Mouse (Mus musculus): ENCODE measurements around the gene Pagr1b. TPM values are rescaled to one million over a fixed set of nuclear protein-coding genes. Genes with fewer than 3 reads are reported as not detected.

Gene Pagr1b
- polyA plus RNA-seq (2015; fragmentation: Nextera tagmentation; extraction: Ambion mirVana), result 0.60 and 1.2 TPM in 2 replicates

DNA sequence TGATC lies at the start of gene Pagr1b:
Gene Pagr1b (minus strand): TSS at position 4 of the 5 bp plus-strand sequence.
- no peak for DNase-seq (ENCODE audit: low spot score)

DNA sequence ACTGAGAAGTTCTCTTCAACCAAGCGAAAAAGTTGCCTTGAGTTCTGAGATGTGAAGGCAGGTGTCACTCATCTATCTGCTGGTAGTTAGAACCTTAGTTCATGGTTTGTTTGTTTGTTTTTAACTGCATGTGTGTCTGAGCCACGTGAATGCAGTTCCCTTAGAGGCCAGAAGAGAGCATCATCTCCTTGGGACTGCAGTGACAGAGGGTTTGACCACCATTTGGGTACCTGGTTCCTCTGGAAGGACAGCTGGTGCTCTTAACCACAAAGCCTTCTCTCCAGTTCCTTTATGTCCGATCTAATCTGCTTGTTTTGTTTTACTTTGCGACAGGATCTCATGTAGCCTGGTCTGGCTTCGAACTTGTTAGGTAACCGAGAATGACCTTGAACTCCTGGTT lies 49.3 kb upstream of the Pagr1b start:
- no peak for DNase-seq (ENCODE audit: low spot score)

DNA sequence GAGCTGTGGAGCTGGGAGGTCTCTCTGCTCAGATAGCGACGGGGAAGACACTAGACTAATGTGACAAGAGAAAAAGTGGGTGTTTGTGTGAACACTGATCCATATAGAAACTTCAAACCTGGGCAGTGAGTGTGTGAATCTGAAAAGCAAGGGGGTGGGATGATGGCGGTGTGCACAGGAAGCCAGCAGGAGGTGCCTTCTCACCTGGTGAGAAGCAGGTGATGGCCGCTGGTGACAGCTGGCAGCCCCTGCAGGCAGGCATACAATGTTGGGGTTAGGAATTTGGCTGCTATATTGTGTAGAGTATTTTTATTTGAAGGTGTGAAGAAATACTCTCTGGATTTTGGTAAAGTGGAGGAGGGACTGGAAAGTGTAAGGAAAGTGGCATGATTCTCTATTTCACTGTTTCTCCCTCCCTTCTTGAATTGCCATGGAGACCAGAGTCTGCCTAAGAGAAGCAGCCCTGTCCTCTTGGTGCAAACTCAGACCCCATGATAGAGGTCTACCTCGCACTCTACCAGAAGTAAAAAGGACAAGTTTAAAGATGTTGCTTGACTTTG lies 38.8 kb upstream of the Pagr1b start:
- DNase-seq (ENCODE audit: low spot score), result peak; percentile 15

DNA sequence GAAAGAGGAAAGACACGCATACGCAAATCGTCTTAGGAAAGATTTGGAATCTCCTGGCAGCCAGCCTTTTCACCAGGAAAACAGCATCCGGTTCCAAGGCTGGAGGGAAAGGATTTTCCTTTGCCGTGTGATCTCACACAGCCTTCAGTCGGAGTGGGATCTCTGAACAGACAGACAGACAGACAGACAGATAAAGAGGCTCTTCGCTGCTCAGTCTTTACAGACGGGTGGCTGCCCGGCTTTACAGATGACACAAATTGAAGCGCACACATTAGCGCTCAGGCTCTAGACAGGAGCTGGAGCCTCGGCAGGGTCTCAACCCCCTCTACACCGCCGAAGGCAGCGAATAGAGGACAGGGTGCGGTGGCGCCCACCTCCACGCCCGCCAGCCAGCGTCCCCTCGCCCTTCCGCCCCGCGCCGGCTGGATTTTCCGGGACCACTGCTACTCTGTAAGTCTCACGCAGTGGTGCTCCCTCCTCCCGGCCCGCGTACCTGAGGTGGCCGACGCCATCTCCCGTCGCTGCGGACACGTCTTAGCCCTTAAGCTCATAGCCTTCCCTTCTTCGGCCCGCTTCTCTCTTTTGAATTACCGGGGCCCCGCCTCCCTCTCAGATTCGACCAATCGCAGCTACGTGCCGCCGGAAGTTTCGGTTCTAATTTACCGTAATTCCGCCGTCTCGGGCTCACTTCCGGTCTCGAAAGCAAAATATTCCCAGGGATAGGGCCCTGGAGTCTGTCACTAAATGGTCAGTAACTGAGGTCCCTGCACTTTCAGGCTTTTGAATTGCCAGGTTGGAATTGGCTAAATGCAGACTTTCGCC lies 25.8 kb upstream of the Pagr1b start, which contains the start of gene Kif22:
Gene Kif22 (minus strand): TSS at position 621 of the 822 bp plus-strand sequence.
- peak; percentile 87 for DNase-seq (ENCODE audit: low spot score)

DNA sequence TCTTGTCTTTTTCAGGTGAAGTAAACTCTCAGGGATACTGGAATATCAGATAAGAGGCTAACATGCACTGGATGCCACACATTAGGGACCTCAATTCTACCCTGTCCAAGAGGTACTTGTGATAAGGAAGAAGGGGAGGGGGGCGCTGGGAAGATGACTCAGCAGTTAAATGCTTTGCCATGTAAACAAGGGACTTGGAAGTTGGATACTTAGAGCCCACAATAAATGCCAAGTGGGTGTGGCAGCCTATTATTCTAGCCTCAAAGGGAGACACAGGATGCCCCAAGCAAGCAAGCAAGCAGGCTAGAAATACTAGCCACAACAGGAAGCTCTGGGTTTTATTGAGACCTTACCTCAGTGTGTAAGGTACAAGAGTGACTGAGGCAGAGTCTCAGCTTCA lies 15.0 kb upstream of the Pagr1b start:
- no peak for DNase-seq (ENCODE audit: low spot score)

DNA sequence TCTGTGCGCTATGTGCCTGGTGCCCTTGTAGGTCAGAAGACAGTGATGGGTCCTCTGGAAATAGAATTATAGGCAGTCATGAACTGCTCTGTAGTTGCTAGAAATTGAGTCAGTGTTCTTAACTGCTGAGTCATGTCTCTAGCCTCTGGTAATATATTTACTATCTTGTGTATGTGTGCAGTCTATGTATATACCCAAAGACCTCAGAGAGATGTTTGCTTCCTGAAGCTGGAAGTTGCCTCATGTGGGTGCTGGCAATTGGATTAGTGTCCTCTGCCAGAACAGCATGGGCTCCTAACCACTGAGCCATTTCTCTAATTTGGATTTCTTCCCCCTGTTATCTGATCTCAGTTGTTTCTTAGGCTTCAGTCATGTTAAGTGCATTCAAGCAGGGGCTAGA lies 13.9 kb upstream of the Pagr1b start:
- DNase-seq (ENCODE audit: low spot score), result no peak

DNA sequence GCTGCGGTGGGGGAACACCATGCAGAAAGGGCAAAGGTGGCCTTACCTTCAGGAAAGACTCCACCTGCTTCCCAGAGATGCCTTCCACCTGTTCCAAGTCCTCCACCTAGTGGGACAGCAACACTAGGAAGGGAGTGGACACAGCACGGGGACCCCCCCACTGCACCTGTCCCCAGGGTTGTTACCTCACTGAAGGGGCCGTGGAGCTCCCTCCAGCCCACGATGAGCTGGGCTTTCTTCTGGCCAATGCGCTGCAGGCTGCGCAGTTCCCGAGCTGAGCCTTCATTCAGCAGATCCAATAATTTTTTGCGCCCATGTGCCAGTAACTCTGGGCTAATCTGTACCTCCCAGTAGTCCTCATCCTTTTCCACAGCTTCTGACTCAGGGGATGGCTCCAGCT lies 11.6 kb upstream of the Pagr1b start:
- DNase-seq (ENCODE audit: low spot score), result no peak

DNA sequence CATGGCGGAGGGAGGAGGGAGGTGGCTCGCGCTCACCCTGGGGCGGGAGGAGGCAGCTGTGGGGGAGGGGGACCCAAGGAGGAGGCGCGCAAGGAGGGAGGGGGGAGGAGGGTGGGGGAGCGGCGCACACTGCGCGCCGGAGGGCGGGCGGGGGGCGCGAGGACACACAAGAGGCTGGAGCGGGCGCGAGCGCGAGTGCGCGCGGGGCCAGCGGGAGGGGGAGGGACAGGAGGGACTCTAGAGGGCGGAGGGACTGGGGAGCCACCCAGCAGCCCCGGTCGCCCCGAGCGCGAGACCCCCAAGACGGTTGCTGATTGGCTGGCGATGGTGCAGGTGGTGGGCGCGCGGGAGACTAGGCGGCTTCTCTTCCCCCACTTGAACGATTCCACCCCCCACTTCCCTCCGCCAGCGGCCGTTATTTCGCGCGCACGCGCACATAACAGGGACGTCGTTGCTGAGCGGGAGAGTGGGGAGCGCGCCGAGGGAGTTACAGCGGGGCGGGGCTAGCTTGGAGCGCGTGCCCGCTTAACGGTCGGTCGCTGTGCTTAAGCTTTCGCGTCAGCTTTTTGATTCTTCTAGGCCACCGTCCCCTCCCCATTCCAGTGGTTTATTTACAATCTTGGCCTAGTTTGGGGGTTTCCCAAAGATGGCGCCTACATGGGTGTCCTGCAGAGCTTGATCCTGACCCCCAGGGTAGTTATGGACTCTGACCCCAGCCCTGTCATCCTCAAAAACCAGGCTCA lies 10.9 kb upstream of the Pagr1b start, which contains the start of gene Maz:
Gene Maz (minus strand): TSS at position 54 of the 743 bp plus-strand sequence.
- DNase-seq (ENCODE audit: low spot score), result peak; percentile 100

DNA sequence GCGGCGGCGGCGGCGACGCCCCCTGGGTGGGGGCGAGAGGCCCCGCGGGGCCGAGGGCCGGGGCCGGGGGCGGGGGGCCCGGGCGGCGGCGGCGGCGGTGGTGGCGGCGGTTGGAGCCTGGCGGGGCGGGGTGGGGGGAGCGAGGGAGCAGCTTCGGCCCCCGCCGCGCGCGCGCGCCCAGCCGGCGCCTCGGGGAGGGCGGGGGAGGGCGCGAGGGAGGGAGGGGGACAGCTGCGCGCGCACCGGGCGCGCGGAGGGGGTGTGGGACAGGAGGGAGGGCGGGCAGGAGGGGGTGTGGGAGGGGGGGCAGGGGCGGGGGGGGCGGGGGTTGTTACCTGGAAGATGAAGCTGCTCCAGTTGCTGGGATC lies 10.3 kb upstream of the Pagr1b start:
- DNase-seq (ENCODE audit: low spot score), result peak; percentile 91

DNA sequence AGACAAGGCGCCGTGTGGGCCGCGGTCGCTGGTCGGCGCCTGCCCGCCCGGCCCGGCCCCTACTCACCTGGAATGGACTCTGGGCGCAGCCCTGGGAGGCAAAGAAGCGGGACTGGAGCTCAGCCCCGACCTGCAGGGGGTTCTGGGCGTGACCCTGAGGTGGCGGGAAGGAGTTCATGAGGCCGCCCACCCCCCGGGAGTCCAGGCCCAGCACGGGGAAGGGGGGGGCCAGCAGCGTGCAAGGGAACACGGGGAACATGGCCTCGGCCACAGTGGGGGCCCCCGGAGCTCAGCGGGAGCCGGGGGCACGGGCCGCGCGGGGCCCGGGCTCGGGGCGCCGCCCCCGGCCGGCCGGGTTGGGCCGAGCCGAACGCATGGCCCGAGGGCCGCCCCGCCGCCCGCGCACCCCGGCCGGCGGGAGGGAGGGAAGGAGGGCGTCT lies 9.9 kb upstream of the Pagr1b start:
- peak; percentile 73 for DNase-seq (ENCODE audit: low spot score)

DNA sequence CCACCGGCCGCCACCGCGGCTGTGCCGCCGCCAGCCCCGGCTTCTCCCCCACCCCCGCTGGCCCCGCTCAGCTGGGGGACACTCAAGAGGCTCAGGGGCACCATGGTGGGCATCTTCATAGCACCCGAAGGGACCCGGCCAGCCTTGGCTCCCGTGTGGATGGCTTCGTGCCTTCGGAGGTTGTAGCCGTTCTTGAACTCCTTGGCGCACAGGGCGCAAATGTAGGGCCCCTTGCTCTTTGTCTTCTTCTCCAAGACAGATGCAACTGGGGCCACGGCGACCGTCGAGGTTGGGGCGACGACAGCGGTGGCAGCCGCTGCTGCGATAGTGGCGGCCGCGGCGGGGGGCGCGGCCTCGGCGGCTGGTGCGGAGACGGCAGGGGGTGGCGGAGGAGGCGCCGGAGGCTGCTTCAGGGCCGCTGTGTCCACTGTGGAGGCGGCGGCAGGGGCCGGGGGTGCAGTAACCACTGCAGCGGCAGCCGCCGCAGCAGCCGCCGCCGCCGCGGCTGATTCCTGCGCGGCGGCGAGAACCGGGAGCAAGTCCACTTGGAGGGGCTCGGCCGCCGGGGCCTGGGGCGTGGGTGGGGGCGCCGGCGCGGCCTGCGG lies 9.4 kb upstream of the Pagr1b start:
- peak; percentile 54 for DNase-seq (ENCODE audit: low spot score)

DNA sequence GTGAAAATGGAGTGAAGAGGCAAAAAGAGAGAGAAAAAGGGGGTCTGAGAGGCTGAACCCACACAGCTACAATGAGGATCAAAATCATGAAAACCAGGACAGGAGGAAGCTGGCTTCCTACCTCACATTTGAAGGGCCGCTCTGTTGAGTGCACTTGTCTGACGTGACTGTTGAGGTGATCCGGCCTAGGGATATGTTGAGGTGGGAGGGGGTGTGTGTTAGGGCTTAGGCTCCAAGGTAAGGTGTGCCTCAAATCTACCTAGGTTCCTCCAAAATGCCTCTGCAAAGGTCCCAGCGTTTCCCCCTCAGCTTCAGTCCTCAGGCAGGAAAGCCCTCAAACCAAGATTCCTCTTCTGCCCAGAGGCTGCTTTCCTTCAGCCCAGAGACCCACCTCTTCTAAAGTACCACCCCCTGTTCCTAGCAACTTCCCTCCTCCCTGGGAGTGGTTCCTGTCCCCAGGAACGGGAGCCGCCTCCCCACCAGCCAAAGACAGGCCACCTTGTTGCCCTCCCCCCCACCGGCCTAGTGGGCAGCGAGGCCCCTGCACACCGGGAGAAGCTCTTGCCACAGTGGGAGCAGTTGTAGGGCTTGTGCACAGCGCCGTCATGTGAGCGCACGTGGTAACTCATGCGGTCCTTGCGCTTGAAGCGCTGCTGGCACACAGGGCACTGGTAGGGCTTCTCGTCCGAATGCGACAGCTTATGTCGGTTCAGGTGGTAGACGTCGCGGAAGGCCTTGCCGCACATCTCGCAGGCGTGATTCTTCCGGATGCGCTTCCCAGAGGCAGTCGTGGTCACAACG lies 8.7 kb upstream of the Pagr1b start:
- peak; percentile 89 for DNase-seq (ENCODE audit: low spot score)

DNA sequence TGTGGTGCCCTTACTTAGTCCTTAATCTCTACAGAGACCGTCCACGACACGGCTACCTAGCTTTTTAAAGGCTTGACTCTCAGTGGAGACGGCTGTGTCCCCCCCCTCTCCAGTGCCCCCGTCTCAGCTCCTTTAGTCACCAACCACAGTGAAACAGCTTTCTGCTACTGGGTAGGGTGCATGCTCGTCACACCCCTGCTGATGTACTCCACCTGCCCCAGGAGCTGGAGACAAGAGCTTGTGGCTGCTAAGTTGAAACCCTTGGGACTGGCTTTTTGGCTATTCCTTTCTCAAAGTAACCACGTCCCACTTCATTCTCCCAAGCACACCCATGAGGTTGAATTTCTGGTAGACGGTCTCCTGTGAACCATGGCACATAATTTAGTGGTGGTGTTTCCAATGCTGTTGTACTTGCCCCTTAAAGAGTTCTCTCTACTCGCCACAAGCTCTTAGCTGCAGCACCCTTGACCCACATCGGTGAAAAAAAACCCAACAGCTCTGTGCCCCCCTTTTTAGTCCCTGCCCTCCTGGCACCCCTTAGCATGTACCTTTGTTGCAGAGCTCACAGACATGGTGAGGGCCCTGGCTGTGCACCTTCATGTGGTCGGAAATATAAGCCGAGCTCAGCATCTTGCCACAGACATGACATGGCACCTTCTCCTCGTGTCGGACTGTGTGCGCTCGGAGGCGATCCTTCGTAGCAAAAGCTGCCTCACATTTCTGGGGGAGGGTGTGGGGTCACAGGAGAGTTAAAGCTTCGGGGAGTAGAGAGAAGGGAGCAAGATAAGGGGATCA lies 7.8 kb upstream of the Pagr1b start:
- peak; percentile 81 for DNase-seq (ENCODE audit: low spot score)

DNA sequence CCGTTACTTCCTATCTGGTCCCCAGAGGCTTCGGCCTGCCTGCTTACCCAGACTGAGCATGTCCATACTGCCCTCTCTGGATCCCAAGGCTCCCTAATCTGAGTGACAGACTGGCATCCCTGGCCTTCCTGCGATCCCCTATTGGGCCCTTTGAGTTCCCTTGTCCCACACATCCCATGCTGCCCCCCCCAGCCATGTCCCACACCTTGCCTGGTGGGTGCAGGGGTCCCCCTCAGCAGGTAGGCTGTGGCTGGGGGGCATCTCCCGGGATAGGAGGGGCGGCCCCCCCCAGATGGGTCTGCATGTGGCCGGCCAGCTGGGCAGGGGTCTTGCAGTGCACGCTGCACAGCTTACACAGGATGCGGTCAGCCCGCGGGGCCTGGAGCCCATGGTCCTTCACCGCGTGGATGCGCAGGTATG lies 7.0 kb upstream of the Pagr1b start:
- DNase-seq (ENCODE audit: low spot score), result no peak

DNA sequence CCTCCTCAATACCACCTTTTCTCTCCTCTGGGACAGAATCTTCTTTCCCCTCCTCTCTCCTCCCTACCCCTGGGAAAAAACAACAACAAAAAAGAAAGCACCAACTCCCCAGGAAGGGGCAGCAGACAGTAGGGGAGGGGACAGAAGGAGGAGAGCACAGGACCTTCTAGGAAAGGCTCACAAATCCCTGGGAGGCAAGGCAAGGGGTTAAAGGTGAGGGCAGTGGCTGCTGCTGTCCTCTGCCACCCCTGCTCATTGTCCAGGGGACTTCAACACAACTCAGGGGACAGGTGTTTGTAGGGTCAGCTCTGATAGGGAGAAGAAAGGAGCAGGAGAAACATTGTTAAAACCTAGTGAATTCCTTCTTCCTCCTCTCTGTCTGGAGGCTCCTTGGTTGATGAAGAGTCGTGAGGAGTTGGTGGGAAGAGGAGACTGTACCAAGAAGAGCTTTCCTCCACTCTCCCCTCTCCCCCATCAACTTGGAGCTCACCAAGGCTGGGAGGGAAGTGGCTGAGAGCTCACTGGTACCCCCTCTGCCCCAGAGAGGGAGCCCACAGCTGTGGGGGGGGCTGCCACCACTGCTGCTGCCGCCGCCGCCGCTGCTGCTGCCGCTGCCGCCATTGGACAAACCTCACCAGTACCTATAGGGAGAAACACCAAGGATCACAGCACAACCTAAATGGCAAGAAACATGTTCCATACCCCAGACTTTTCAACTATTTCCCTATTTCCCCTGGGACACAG lies 6.4 kb upstream of the Pagr1b start:
- DNase-seq (ENCODE audit: low spot score), result no peak

DNA sequence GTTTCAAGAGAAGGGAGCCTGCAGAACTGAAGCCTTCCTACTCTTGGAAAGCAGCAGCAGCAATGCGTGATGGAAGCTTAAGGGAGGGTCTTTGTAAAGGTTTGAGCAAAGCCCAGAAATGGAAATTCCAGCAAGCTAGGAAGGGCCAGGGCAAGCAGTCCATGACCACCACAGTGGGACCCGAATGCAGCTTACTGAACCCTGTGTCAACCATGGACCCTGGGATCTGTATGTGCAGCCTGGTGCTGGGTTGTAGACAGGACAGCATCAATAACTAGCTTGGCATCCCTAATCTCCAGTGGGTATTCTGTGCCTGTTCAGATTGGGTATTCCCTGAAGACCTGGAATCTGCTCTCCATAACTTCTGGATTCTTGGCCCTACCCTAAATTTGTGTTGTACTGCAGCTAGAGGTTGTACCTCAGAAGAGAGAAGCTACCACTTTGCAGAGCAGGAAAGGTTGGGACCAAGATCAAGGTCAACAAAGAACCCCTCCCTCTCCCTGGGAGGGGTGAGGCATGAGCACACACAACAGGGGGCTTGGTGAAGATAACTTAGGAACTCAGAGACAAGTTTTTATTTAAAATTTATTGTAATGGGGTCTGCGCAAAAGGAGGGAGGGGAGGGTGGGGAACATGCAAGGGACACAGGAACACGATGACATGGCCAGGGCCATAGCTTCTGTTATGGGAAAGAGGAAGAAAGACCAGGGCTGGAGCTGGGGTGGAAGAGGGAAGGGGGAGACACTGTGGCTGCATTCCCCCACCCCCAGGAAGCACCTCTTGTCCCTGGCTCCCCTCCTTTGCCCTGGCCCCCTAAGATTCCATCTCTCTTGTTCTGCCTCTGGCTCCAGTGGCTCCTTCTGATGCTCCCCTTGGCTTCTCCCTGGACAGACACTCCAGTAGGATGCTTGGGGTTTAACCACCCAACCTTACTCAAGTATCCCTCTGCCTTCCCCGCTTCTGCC lies 5.6 kb upstream of the Pagr1b start:
- DNase-seq (ENCODE audit: low spot score), result peak; percentile 26

DNA sequence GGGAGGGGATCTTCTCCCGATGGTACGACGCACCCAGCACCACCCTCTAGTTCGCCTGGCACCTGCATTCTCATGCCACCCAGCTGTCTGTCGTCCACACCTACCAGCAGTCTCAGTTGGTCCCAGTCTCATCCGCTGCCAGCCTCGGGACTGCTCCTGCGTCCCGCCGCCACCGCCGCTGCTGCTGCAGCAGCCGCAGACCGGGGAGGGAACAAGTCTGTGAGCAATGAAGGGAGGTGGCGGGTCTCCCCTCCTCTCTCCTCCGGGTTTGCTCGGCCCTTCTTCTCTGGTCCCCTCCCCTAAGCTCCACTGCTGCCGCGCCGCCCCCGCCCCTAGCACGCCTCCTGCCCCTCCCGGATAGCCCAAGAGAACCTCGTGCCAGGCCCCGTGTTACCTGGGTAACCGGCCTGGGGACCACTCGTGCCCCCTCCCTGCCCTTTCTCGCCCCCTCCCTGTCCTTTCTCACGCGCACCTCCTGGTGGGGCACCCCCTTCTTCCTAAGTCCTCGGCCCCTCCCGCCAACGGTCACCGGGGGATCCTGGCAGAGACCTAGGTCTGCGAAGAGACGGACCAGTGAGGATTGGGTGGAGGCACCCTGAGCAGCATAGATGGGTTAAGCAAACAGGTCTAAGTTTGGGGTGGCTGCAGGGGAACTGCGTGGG lies 4.7 kb upstream of the Pagr1b start, which contains the start of the genes Gm42742 and Prrt2:
Gene Gm42742 (minus strand): TSS at position 197 of the 662 bp plus-strand sequence.
Gene Prrt2 (minus strand): TSS at position 311 of the 662 bp plus-strand sequence.
- peak; percentile 70 for DNase-seq (ENCODE audit: low spot score)

DNA sequence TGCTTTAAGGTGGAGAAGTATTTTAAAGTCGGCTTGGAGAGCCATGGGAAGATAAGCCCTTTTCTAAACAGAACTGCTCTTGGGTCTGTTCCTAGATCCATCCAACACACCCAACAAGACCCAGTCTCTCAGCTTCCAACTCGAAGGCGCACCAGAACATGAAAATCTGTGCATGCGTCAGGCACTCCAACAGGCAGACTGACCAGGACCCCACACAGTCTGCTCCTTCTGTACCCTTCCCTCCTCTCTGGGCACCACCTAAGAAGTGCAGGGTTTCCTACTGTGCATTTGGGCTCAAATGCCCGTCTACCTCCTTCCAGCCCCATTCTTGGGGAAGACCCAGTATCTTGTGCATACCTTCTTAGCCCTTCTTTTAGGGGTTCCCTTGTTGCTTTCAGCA lies 4.2 kb upstream of the Pagr1b start:
- no peak for DNase-seq (ENCODE audit: low spot score)
